Mouse (Mus musculus): Measurements from ENCODE around the gene Actn1. TPM values are rescaled to one million over a fixed set of nuclear protein-coding genes. Genes with fewer than 3 reads are reported as not detected.

Actn1 gene
- polyA plus RNA-seq, 1 experiment from 2014 or later: 81.7 TPM

- Histone ChIP-seq H3K4me3 (ENCODE audit: low read depth, low read length) (no peak overlapping the region), H3K27ac (ENCODE audit: low read length) (peak overlapping the region; percentile 92), H3K4me2 (replicated peaks; ENCODE audit: low read depth, low read length) (peak overlapping the region; percentile 18; the same call in 1 of the 2 replicates), H3K9ac (replicated peaks; ENCODE audit: low read depth, low read length) (no peak overlapping the region), H3K27me3 (ENCODE audit: control insufficient read depth, insufficient read depth, low read length) (no peaks in the 10 kb centered on the region), H3K36me3 (ENCODE audit: control insufficient read depth, insufficient read depth, low read length) (peaks cover 13% of the 10 kb centered on the region; the same call in 1 of the 2 replicates), H3K9me3 (ENCODE audit: control insufficient read depth, low read depth, low read length) (no peaks in the 10 kb centered on the region), H3K4me1 (ENCODE audit: control insufficient read depth, insufficient read depth, low read length) (peaks cover 48% of the 10 kb centered on the region)
- peak; percentile 78; the same call in 1 of the 2 replicates for ATAC-seq (ENCODE audit: insufficient number of reproducible peaks, insufficient read depth, low FRiP score, low read depth)
- 15% methylated on average over 4 of the region's 4 CpGs for WGBS
Measured at GRCm38 (mm10) chr12:80123227-80123803, 136.9 kb downstream of the Actn1 start.

- ATAC-seq (ENCODE audit: insufficient number of reproducible peaks, insufficient read depth, low FRiP score, low read depth): no peak
- no peaks in the 10 kb centered on the region for H3K9me3 ChIP-seq (ENCODE audit: control insufficient read depth, low read depth, low read length)
- H3K27ac ChIP-seq (ENCODE audit: low read length): peak overlapping the region; percentile 92
- peaks cover 13% of the 10 kb centered on the region; the same call in 1 of the 2 replicates for H3K36me3 ChIP-seq (ENCODE audit: control insufficient read depth, insufficient read depth, low read length)
- no peak overlapping the region for H3K4me2 ChIP-seq (replicated peaks; ENCODE audit: low read depth, low read length)
- H3K4me3 ChIP-seq (ENCODE audit: low read depth, low read length): no peak overlapping the region
- H3K4me1 ChIP-seq (ENCODE audit: control insufficient read depth, insufficient read depth, low read length): peaks cover 48% of the 10 kb centered on the region
- 52% methylated on average over 1 of the region's 1 CpGs for WGBS
- no peaks in the 10 kb centered on the region for H3K27me3 ChIP-seq (ENCODE audit: control insufficient read depth, insufficient read depth, low read length)
- no peak overlapping the region for H3K9ac ChIP-seq (replicated peaks; ENCODE audit: low read depth, low read length)
Measured at GRCm38 (mm10) chr12:80121438-80121837, 138.7 kb downstream of the Actn1 start.

DNA sequence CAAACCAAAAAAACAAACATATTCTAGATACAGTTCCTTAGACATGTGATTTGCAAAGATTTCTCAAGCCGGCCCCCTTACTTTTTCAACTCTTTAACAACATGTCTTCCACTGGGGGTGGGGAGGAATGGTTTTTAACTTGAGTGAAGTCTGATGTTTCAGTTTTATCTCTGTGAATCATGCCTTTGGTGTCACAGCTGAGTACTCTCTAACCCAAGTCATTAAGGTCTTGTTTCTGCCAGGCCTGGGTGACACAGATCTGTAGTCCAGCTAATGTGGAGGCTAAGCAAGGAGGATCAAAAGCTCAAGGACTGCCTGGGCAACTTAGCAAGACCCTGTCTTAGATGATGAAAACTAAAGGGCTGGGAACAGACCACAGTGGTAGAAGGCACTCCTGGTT, 141.6 kb downstream of the Actn1 start:
- 94% methylated on average over 1 of the region's 1 CpGs for WGBS
- Histone ChIP-seq H3K4me3 (ENCODE audit: low read depth, low read length) (no peak overlapping the region), H3K4me2 (replicated peaks; ENCODE audit: low read depth, low read length) (no peak overlapping the region), H3K4me1 (ENCODE audit: control insufficient read depth, insufficient read depth, low read length) (peaks cover 26% of the 10 kb centered on the region), H3K36me3 (ENCODE audit: control insufficient read depth, insufficient read depth, low read length) (peaks cover 8% of the 10 kb centered on the region; the same call in 1 of the 2 replicates), H3K9me3 (ENCODE audit: control insufficient read depth, low read depth, low read length) (no peaks in the 10 kb centered on the region), H3K27ac (ENCODE audit: low read length) (no peak overlapping the region), H3K27me3 (ENCODE audit: control insufficient read depth, insufficient read depth, low read length) (no peaks in the 10 kb centered on the region), H3K9ac (replicated peaks; ENCODE audit: low read depth, low read length) (no peak overlapping the region)
- no peak for ATAC-seq (ENCODE audit: insufficient number of reproducible peaks, insufficient read depth, low FRiP score, low read depth)

Other genes with a start within 250 kb of the Actn1 start
- gene Zfp36l1, start 147.4 kb downstream of the Actn1 start, polyA plus RNA-seq (2014; fragmentation: Nextera tagmentation; extraction: Ambion mirVana): 228 and 245 TPM in 2 replicates
- gene Dcaf5, start 176.2 kb upstream of the Actn1 start, polyA plus RNA-seq (2014; fragmentation: Nextera tagmentation; extraction: Ambion mirVana): 11.9 and 12.6 TPM in 2 replicates
- 33.0 and 34.4 TPM in 2 replicates for gene Exd2, start 202.7 kb upstream of the Actn1 start, polyA plus RNA-seq (2014; fragmentation: Nextera tagmentation; extraction: Ambion mirVana)

Data from stomach, embryonic 14.5 days (tissue).